Mouse (Mus musculus) lung, postnatal 0 days (tissue): Measurements from ENCODE around the gene Sertad2.

Experiments used
- CTCF ChIP-seq: IDR thresholded peaks from 2 replicates; pipeline ENCODE4 v1.5.1; 2016; ENCODE audit warnings: antibody characterized with exemption, mild to moderate bottlenecking
- EP300 ChIP-seq: IDR thresholded peaks from 2 replicates; pipeline ENCODE4 v1.6.1; 2016; ENCODE audit warnings: antibody characterized with exemption, mild to moderate bottlenecking, control low read depth

DNA sequence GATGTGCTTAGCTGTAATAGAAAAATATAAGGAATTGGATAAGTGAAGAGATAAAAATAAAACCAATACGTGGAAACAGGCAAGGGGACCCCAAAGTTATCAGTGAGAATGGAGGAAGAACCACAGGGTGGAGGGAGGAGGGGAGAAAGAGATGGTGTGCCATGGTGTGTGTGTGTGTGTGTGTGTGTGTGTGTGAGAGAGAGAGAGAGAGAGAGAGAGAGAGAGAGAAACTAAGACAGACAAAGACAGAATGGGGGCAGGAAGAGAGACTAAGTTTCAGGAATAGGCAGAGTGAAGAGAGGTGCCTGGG, 11.4 kb upstream of the Sertad2 start:
- no peak for TF ChIP-seq CTCF
- TF ChIP-seq EP300 = no peak
